Mouse (Mus musculus) midbrain, embryonic 16.5 days (tissue): Measurements from ENCODE around the gene Tex33. TPM values are rescaled to one million over a fixed set of nuclear protein-coding genes. Genes with fewer than 3 reads are reported as not detected.

Experiments used
- ATAC-seq: fragments of 200-750 bp; cut with Nextera tagmentation; 2 replicates; pipeline ENCODE4 v1.8.0; 2017; ENCODE audit warnings: moderate TSS enrichment
- H3K27ac ChIP-seq: fragments of 300-500 bp; sonication (generic); 2 replicates; pipeline ENCODE4 v1.5.1; 2014; ENCODE audit warnings: mild to moderate bottlenecking, low read length, mixed read lengths
- H3K27me3 ChIP-seq: fragments of 300-500 bp; sonication (generic); 2 replicates; pipeline ENCODE4 v1.6.1; 2014; ENCODE audit warnings: low read depth, low read length, mixed read lengths; ENCODE audit not compliant: control insufficient read depth, insufficient read depth
- H3K36me3 ChIP-seq: fragments of 300-500 bp; sonication (generic); 2 replicates; pipeline ENCODE4 v1.6.1; 2014; ENCODE audit warnings: mild to moderate bottlenecking, low read length, moderate library complexity, mixed read lengths; ENCODE audit not compliant: control insufficient read depth, insufficient read depth
- H3K4me1 ChIP-seq: fragments of 300-500 bp; sonication (generic); 2 replicates; pipeline ENCODE4 v1.6.1; 2014; ENCODE audit warnings: mild to moderate bottlenecking, low read length, mixed read lengths; ENCODE audit not compliant: control insufficient read depth, insufficient read depth
- H3K4me2 ChIP-seq: fragments of 300-500 bp; sonication (generic); 2 replicates; pipeline ENCODE4 v1.6.1; 2014; ENCODE audit warnings: mild to moderate bottlenecking, low read length, mixed read lengths
- H3K4me3 ChIP-seq: fragments of 300-500 bp; sonication (generic); 2 replicates; pipeline ENCODE4 v1.5.1; 2014; ENCODE audit warnings: low read depth, mild to moderate bottlenecking, low read length, moderate library complexity, mixed read lengths
- H3K9ac ChIP-seq: fragments of 300-500 bp; sonication (generic); 2 replicates; pipeline ENCODE4 v1.6.1; 2014; ENCODE audit warnings: low read depth, low read length, mixed read lengths
- H3K9me3 ChIP-seq: fragments of 300-500 bp; sonication (generic); replicated peaks from 2 replicates; pipeline ENCODE4 v1.6.1; 2014; ENCODE audit warnings: mild to moderate bottlenecking, low read length, mixed read lengths; ENCODE audit not compliant: control insufficient read depth, poor library complexity, severe bottlenecking
- WGBS: fragments of 180-500 bp; shearing (Covaris S2); extraction: QIAGEN DNeasy Blood & Tissue Kit; methylation state at CpG from one replicate; pipeline ENCODE4 v1.1.7; 2014; 5-methylcytosine and 5-hydroxymethylcytosine counted together
- microRNA-seq: library from miRNA; unstranded; fragments of <30 nt; microRNA quantifications from one replicate; pipeline ENCODE4, GENCODE M21; 2017
- polyA plus RNA-seq: library from polyadenylated mRNA; unstranded; fragments of >200 nt; fragmentation: Nextera tagmentation; extraction: Ambion mirVana; gene quantifications from 2 replicates; pipeline ENCODE4 v1.2.1, GENCODE M21; 2015

The Tex33 gene
- polyA plus RNA-seq, 1 experiment from 2014 or later: not detected

GRCm38 (mm10) chr15:78328520-78329097 is 67.1 kb downstream of the Tex33 start:
- WGBS: 78% methylated on average over 3 of the region's 3 CpGs
- no peak overlapping the region for H3K4me2 ChIP-seq

More at GRCm38 (mm10) chr15:78328520-78329097, 67.1 kb downstream of the Tex33 start:
- H3K9ac ChIP-seq: no peak overlapping the region
- no peak for ATAC-seq
- H3K36me3 ChIP-seq: no peaks in the 10 kb centered on the region
- H3K9me3 ChIP-seq: no peaks in the 10 kb centered on the region
- H3K4me3 ChIP-seq: no peak overlapping the region
- no peak overlapping the region for H3K27ac ChIP-seq
- no peaks in the 10 kb centered on the region for H3K4me1 ChIP-seq
- H3K27me3 ChIP-seq: no peaks in the 10 kb centered on the region

Small RNA genes within 50 kb of the gene (microRNA-seq; reads per million reads assigned to microRNA genes)
- not detected for gene Mir7676-2

Other genes starting within 250 kb of the Tex33 start
- 90.0 and 104 TPM in 2 replicates for gene Ift27, start 221.8 kb downstream of the Tex33 start, polyA plus RNA-seq
- gene Pvalb, start 189.5 kb downstream of the Tex33 start, polyA plus RNA-seq: 1.3 and 1.8 TPM in 2 replicates
- 0.54 and 1.6 TPM in 2 replicates for gene Ncf4, start 151.1 kb downstream of the Tex33 start, polyA plus RNA-seq
- 0.08 and 0.11 TPM in 2 replicates for gene Csf2rb2, start 90.2 kb downstream of the Tex33 start, polyA plus RNA-seq
- gene Csf2rb, start 70.2 kb downstream of the Tex33 start, polyA plus RNA-seq: 0.35 and 0.48 TPM in 2 replicates
- gene Tst, start 10.0 kb upstream of the Tex33 start, polyA plus RNA-seq: 15.3 and 22.8 TPM in 2 replicates
- 3.6 and 4.3 TPM in 2 replicates for gene Mpst, start 10.5 kb upstream of the Tex33 start, polyA plus RNA-seq
- 152 and 156 TPM in 2 replicates for gene Kctd17, start 32.7 kb upstream of the Tex33 start, polyA plus RNA-seq
- gene Tmprss6, start 72.7 kb upstream of the Tex33 start, polyA plus RNA-seq: 0.09 and 0.31 TPM in 2 replicates
- 0.20 TPM in 1 of 2 replicates, not detected in the other for gene Il2rb, start 99.4 kb upstream of the Tex33 start, polyA plus RNA-seq
- gene C1qtnf6, start 135.5 kb upstream of the Tex33 start, polyA plus RNA-seq: 6.7 and 7.8 TPM in 2 replicates
- gene Sstr3, start 148.8 kb upstream of the Tex33 start, polyA plus RNA-seq: 0.15 and 0.16 TPM in 2 replicates
- 1.8 and 2.3 TPM in 2 replicates for gene Rac2, start 176.9 kb upstream of the Tex33 start, polyA plus RNA-seq
- gene Cyth4, start 201.1 kb upstream of the Tex33 start, polyA plus RNA-seq: 5.0 and 5.3 TPM in 2 replicates